Mouse (Mus musculus): ENCODE results near the gene Mrc2. TPM values are rescaled to one million over a fixed set of nuclear protein-coding genes. Genes with fewer than 3 reads are reported as not detected.

Gene Mrc2
- total and polyA plus RNA-seq, 3 experiments, result not detected

- no peaks in the 10 kb centered on the region for H3K79me2 ChIP-seq (ENCODE audit: control insufficient read depth, insufficient read depth, low read length, poor library complexity)
- DNase-seq (ENCODE audit: low read depth, low spot score), result no peak
- H3K9me3 ChIP-seq (replicated peaks; ENCODE audit: insufficient read depth, low read length), result no peaks in the 10 kb centered on the region
- H3K27ac ChIP-seq (ENCODE audit: control insufficient read depth, low read depth, low read length), result no peak overlapping the region
- H3K4me1 ChIP-seq (ENCODE audit: control insufficient read depth in 1 of 2, insufficient read depth in 2 of 2, low read length in 2 of 2), result no peaks in the 10 kb centered on the region
- H3K4me3 ChIP-seq (ENCODE audit: control insufficient read depth in 1 of 2, insufficient read depth in 1 of 2, low read depth in 2 of 2, low read length in 2 of 2), result no peak overlapping the region
- TF ChIP-seq BHLHE40 (IDR thresholded peaks at IDR 0.05; ENCODE audit: borderline replicate concordance, low read depth, low read length), result no peak
- TF ChIP-seq EP300 (IDR thresholded peaks at IDR 0.05; ENCODE audit: low read depth in 1 of 2, low read length in 2 of 2), result no peak
- TF ChIP-seq HCFC1 (IDR thresholded peaks at IDR 0.05; ENCODE audit: low read depth, low read length), result no peak
- no peak for TF ChIP-seq ETS1 (IDR thresholded peaks at IDR 0.05; ENCODE audit: low read depth, low read length)
- TF ChIP-seq NELFE (IDR thresholded peaks at IDR 0.05; ENCODE audit: low read depth, low read length), result no peak
- no peak for TF ChIP-seq NRF1 (IDR thresholded peaks at IDR 0.05; ENCODE audit: insufficient read depth, low read depth, low read length, poor library complexity, severe bottlenecking)
- TF ChIP-seq ELF1 (IDR thresholded peaks at IDR 0.05; ENCODE audit: low read depth, low read length), result no peak
- no peak for TF ChIP-seq POLR2AphosphoS5 (IDR thresholded peaks at IDR 0.05; ENCODE audit: borderline replicate concordance, low read depth, low read length)
- TF ChIP-seq ZC3H11A (IDR thresholded peaks at IDR 0.05; ENCODE audit: low read depth, low read length), result no peak
- no peak for TF ChIP-seq POLR2A (IDR thresholded peaks at IDR 0.05; ENCODE audit: control insufficient read depth in 1 of 2, insufficient read depth in 1 of 2, low read depth in 1 of 2, low read length in 2 of 2, poor library complexity in 1 of 2)
- no peak for TF ChIP-seq MAZ (IDR thresholded peaks at IDR 0.05; ENCODE audit: low read depth, low read length)
- no peak for TF ChIP-seq RCOR1 (IDR thresholded peaks at IDR 0.05; ENCODE audit: low read depth, low read length)
- no peak for TF ChIP-seq TBP (IDR thresholded peaks at IDR 0.05; ENCODE audit: low read depth, low read length)
- no peak for TF ChIP-seq ZKSCAN1 (IDR thresholded peaks at IDR 0.05; ENCODE audit: low read depth, low read length)
- no peak for TF ChIP-seq RAD21 (IDR thresholded peaks at IDR 0.05; ENCODE audit: low read depth, low read length)
- no peak for TF ChIP-seq GABPA (IDR thresholded peaks at IDR 0.05; ENCODE audit: low read depth, low read length)
- TF ChIP-seq CTCF (IDR thresholded peaks at IDR 0.05 in 2 of 3, conservative IDR thresholded peaks at IDR 0.05 in 1 of 3; ENCODE audit: control insufficient read depth in 1 of 3, insufficient read depth in 1 of 3, low read depth in 2 of 3, low read length in 3 of 3, poor library complexity in 1 of 3, severe bottlenecking in 1 of 3), result no peak
- H3K27me3 ChIP-seq (ENCODE audit: control insufficient read depth in 1 of 2, insufficient read depth in 2 of 2, low read length in 2 of 2), result no peaks in the 10 kb centered on the region
- H3K9ac ChIP-seq (ENCODE audit: control insufficient read depth, low read depth, low read length, poor library complexity, severe bottlenecking), result no peak overlapping the region
- H3K36me3 ChIP-seq (ENCODE audit: control insufficient read depth in 1 of 2, insufficient read depth in 2 of 2, low read length in 2 of 2), result no peaks in the 10 kb centered on the region
These were observed 3.0 kb upstream of the Mrc2 start for GRCm38 (mm10) chr11:105289403-105289802.

GRCm38 (mm10) chr11:105291681-105292123, 741 bp upstream of the Mrc2 start:
- Histone ChIP-seq H3K27me3 (ENCODE audit: control insufficient read depth in 1 of 2, insufficient read depth in 2 of 2, low read length in 2 of 2) (no peaks in the 10 kb centered on the region), H3K27ac (ENCODE audit: control insufficient read depth, low read depth, low read length) (no peak overlapping the region), H3K9me3 (replicated peaks; ENCODE audit: insufficient read depth, low read length) (no peaks in the 10 kb centered on the region), H3K79me2 (ENCODE audit: control insufficient read depth, insufficient read depth, low read length, poor library complexity) (no peaks in the 10 kb centered on the region), H3K9ac (ENCODE audit: control insufficient read depth, low read depth, low read length, poor library complexity, severe bottlenecking) (no peak overlapping the region), H3K36me3 (ENCODE audit: control insufficient read depth in 1 of 2, insufficient read depth in 2 of 2, low read length in 2 of 2) (no peaks in the 10 kb centered on the region), H3K4me1 (ENCODE audit: control insufficient read depth in 1 of 2, insufficient read depth in 2 of 2, low read length in 2 of 2) (no peaks in the 10 kb centered on the region), H3K4me3 (ENCODE audit: control insufficient read depth in 1 of 2, insufficient read depth in 1 of 2, low read depth in 2 of 2, low read length in 2 of 2) (no peak overlapping the region)
- no peak for DNase-seq (ENCODE audit: low read depth, low spot score)
- TF ChIP-seq MAFK (IDR thresholded peaks at IDR 0.05; ENCODE audit: borderline replicate concordance, low read depth, low read length), result no peak
- TF ChIP-seq BHLHE40 (IDR thresholded peaks at IDR 0.05; ENCODE audit: borderline replicate concordance, low read depth, low read length), result no peak
- no peak for TF ChIP-seq ZNF384 (IDR thresholded peaks at IDR 0.05; ENCODE audit: low read depth, low read length)
- no peak for TF ChIP-seq E2F4 (IDR thresholded peaks at IDR 0.05; ENCODE audit: borderline replicate concordance, low read depth, low read length)
- no peak for TF ChIP-seq CTCF (IDR thresholded peaks at IDR 0.05 in 2 of 3, conservative IDR thresholded peaks at IDR 0.05 in 1 of 3; ENCODE audit: control insufficient read depth in 1 of 3, insufficient read depth in 1 of 3, low read depth in 2 of 3, low read length in 3 of 3, poor library complexity in 1 of 3, severe bottlenecking in 1 of 3)
- TF ChIP-seq POLR2AphosphoS5 (IDR thresholded peaks at IDR 0.05; ENCODE audit: borderline replicate concordance, low read depth, low read length), result no peak
- no peak for TF ChIP-seq MYB (IDR thresholded peaks at IDR 0.05; ENCODE audit: low read depth, low read length)
- no peak for TF ChIP-seq KAT2A (conservative IDR thresholded peaks at IDR 0.05; ENCODE audit: low read depth, low read length)
- no peak for TF ChIP-seq MXI1 (IDR thresholded peaks at IDR 0.05; ENCODE audit: low read depth, low read length)
- TF ChIP-seq ZKSCAN1 (IDR thresholded peaks at IDR 0.05; ENCODE audit: low read depth, low read length), result no peak
- no peak for TF ChIP-seq RCOR1 (IDR thresholded peaks at IDR 0.05; ENCODE audit: low read depth, low read length)
- no peak for TF ChIP-seq CHD2 (IDR thresholded peaks at IDR 0.05; ENCODE audit: low read length)
- TF ChIP-seq SIN3A (IDR thresholded peaks at IDR 0.05; ENCODE audit: low read length), result no peak
- no peak for TF ChIP-seq POLR2A (IDR thresholded peaks at IDR 0.05; ENCODE audit: control insufficient read depth in 1 of 2, insufficient read depth in 1 of 2, low read depth in 1 of 2, low read length in 2 of 2, poor library complexity in 1 of 2)
- no peak for TF ChIP-seq MAX (IDR thresholded peaks at IDR 0.05; ENCODE audit: low read length)
- TF ChIP-seq TAL1 (IDR thresholded peaks at IDR 0.05; ENCODE audit: low read length), result no peak
- TF ChIP-seq JUND (IDR thresholded peaks at IDR 0.05; ENCODE audit: low read depth, low read length), result no peak
